Mouse (Mus musculus) ES-Bruce4 (cell line): Measurements from ENCODE around the gene Sgip1.

Experiments
- CTCF ChIP-seq: IDR thresholded peaks from one replicate; pipeline ENCODE4 v1.8.1; 2011; ENCODE audit warnings: low read depth, low read length
- EP300 ChIP-seq: IDR thresholded peaks from 2 replicates; pipeline ENCODE4 v1.6.1; 2011; ENCODE audit warnings: low read depth, low read length; ENCODE audit not compliant: insufficient read depth

- TF ChIP-seq CTCF (no peak), EP300 (no peak)
Measured at GRCm38 (mm10) chr4:102971159-102971558, 230.1 kb downstream of the Sgip1 start.
